Mouse (Mus musculus): ENCODE measurements around the gene Olfr479. TPM values are rescaled to one million over a fixed set of nuclear protein-coding genes. Genes with fewer than 3 reads are reported as not detected.
"Not testable (repeated sequence)": the region's sequence is repeated elsewhere in the genome, so short reads cannot be mapped to it uniquely, and the experiment has no call there.

Gene Olfr479
- not detected for total RNA-seq (2021)
- long read RNA-seq, experiment 1 = 0 reads
- long read RNA-seq, experiment 2 = 0 reads

- no peak for DNase-seq
Observed at GRCm38 (mm10) chr7:108050393-108050792, at the start of gene Olfr479. Olfr479 (plus strand) TSS chr7:108050693.

GRCm38 (mm10) chr7:108014256-108014655, 36.2 kb upstream of the Olfr479 start:
- DNase-seq = not testable (repeated sequence)

- DNase-seq = no peak
Observed at GRCm38 (mm10) chr7:108033889-108034288, 16.6 kb upstream of the Olfr479 start, which contains the start of gene Olfr478. Olfr478 (minus strand) TSS chr7:108033989.

GRCm38 (mm10) chr7:108067246-108067645, 16.8 kb downstream of the Olfr479 start, which contains the start of gene Olfr480:
Olfr480 (minus strand) TSS chr7:108067346.
- DNase-seq = no peak

GRCm38 (mm10) chr7:108079555-108079954, 29.1 kb downstream of the Olfr479 start, which contains the start of gene Olfr481:
Olfr481 (plus strand) TSS chr7:108079855.
- no peak for DNase-seq

- no peak for DNase-seq
Observed at GRCm38 (mm10) chr7:108097486-108097885, 47.0 kb downstream of the Olfr479 start, which contains the start of gene Olfr482. Olfr482 (minus strand) TSS chr7:108097586.

GRCm38 (mm10) chr7:108100549-108100948, 50.1 kb downstream of the Olfr479 start, which contains the start of gene Olfr483:
Olfr483 (plus strand) TSS chr7:108100849.
- no peak for DNase-seq

Other genes with a start within 250 kb of the Olfr479 start
- gene Ovch2, start 249.5 kb upstream of the Olfr479 start, total RNA-seq (2021) = not detected
- gene Olfr467, start 238.4 kb upstream of the Olfr479 start, total RNA-seq (2021) = not detected
- not detected for gene Olfr469, start 225.2 kb upstream of the Olfr479 start, total RNA-seq (2021)
- gene Olfr470, start 203.2 kb upstream of the Olfr479 start, total RNA-seq (2021) = not detected
- gene Olfr472, start 152.8 kb upstream of the Olfr479 start, total RNA-seq (2021) = not detected
- not detected for gene Olfr473, start 120.2 kb upstream of the Olfr479 start, total RNA-seq (2021)
- gene Olfr474, start 96.0 kb upstream of the Olfr479 start, total RNA-seq (2021) = not detected
- gene Olfr476, start 85.9 kb upstream of the Olfr479 start, total RNA-seq (2021) = not detected
- gene Olfr477, start 64.0 kb upstream of the Olfr479 start, total RNA-seq (2021) = under 1 TPM in 1 of 2 experiments, not detected in 1; 0.09 TPM
- not detected for gene Olfr478, start 16.7 kb upstream of the Olfr479 start, total RNA-seq (2021)
- not detected for gene Olfr480, start 16.7 kb downstream of the Olfr479 start, total RNA-seq (2021)
- not detected for gene Olfr481, start 29.2 kb downstream of the Olfr479 start, total RNA-seq (2021)
- 1 to 10 TPM; 1.7 TPM for gene Olfr482, start 46.9 kb downstream of the Olfr479 start, total RNA-seq (2021)
- not detected for gene Olfr483, start 50.2 kb downstream of the Olfr479 start, total RNA-seq (2021)
- not detected for gene Olfr484, start 76.8 kb downstream of the Olfr479 start, total RNA-seq (2021)
- not detected for gene Olfr485, start 109.2 kb downstream of the Olfr479 start, total RNA-seq (2021)
- not detected for gene Olfr486, start 122.0 kb downstream of the Olfr479 start, total RNA-seq (2021)
- gene Olfr487, start 163.9 kb downstream of the Olfr479 start, total RNA-seq (2021) = not detected
- gene Olfr488, start 207.7 kb downstream of the Olfr479 start, total RNA-seq (2021) = not detected
- gene Olfr490, start 238.2 kb downstream of the Olfr479 start, total RNA-seq (2021) = not detected